Mouse (Mus musculus) gastrocnemius, postnatal 14 days (tissue): ENCODE data around the gene Smim20. TPM values are rescaled to one million over a fixed set of nuclear protein-coding genes. Genes with fewer than 3 reads are reported as not detected.

Experiments
- DNase-seq: peaks from one replicate; pipeline ENCODE4 v3.0.0; 2021; ENCODE audit warnings: mixed read lengths
- intact Hi-C: fragments of 180-260 bp; cut with DNase I; formaldehyde crosslinking; loops from one replicate; pipeline ENCODE4 v1.15.1; 2025; ENCODE audit warnings: low total_unique reads
- total RNA-seq, 2 experiments: library from RNA; stranded (reverse); gene quantifications; 2 replicates each; pipeline ENCODE4 v1.2.3; 2021

Gene Smim20
- total RNA-seq, 2 experiments from 2014 or later, result 75.4 to 80.1 TPM

DNA sequence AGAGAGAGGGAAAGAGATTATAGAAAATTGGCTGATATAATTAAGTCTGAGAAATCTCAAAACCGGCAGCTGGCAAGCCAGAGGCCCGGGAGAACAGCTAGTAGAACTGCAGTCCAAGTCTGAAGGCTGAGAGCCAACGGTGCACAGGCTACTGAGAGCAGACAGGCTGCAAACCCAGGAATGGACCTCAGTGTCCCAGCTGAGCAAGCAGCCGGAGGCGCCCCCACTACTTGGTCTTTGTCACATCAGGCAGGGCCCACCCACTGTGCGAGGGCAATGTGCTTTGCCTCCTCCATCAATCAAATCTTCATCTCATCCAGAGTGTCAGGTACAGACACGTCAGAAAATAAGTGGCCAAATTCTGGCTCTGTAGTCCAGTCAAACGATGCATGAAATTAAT is 34.6 kb downstream of the Smim20 start:
- intact Hi-C loops, result no loop called here
- peak; percentile 60 for DNase-seq

DNA sequence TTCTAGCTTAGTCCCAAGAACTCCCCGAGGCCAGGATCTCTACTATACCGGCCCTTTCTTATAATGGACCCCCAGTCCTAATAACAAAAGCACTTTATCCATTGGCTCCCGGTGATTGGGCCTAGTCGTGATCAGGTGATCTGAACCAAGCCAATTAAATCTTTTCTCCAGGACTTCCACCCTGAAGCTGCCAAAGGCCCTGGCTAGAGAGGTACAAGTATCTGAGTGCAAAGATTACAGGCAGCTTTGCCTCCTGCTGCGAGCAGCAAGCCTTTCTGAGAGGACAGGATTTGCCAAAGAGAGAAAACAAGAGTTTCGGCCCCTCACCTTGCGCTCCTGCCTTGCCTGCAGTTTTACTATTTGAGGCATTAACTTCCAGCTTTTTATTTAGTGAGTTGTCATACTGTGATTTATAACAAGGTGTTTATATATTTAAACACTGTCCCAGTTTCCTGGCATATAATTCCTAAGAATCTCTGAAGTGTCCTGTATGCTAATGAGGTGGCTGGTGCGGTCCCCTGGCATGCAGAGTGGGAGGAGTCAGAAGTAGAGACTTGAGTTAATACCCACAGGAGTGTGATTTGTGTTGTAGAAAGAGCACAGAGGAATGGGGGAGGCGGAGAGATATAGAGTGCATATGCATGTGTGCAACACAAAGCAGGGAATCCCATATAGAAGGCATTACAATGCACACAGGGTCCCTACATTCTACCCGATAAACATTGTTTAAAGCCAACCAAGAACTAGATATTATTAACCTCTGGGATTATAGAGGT is 36.2 kb downstream of the Smim20 start:
- DNase-seq, result no peak
- intact Hi-C loops, result no loop called here

DNA sequence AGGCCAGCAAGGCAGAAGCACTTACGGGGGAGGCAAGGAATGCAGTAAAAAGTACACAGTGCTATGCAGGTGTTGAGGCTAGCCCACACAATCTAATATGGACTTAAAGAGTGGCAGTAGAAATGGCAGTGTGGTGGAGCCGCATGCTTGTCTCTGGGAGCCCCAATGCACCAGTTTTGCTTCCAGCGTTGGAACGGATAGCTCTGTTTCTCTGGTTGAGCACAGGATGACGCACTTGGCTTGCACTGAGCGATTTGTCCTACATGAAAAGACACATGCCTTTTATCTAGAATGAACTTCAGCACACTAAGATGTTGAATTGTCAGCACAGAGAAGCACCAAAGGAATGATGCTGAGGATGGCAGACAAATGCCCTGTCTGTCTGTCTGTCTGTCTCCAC is 37.1 kb downstream of the Smim20 start:
- intact Hi-C loops, result no loop called here
- no peak for DNase-seq

DNA sequence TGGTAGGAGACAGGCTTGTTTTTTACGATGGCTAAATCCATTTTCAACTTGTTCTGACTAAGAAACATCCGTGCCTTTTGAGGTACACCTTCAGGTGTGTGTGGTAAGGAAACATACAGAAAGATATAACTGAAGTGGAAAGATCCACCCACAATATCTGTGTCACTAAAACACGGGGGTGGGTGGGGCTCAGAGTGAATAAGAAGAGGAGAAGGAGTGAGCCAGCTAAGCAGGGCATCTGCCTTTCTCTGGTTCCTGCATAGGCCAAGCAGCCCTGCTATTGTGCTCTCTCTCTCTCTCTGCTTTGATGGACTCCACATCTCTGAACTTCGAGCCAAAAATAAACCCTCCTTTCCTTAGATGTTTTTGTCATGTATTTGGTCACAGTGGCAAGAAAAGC is 38.1 kb downstream of the Smim20 start:
- no peak for DNase-seq
- intact Hi-C loops, result no loop called here

DNA sequence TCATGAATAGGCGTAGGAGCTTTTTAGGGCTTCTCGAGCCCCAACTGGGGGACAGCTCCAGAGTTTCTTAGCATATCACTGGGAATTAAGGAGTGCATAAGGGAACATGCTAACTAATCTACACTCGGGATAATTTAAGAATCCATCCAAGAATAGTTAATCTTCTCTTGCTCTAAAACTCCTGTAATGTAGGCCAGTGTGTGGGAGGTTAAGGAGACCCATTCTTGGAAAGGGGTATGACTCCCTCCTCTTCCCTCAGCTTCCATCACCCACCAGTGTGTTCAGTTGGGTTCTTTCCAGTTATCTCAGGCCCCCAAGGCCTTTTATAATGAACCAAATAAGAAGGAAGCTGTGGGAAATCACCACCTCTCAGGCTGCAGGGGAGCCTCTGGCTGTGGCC is 40.0 kb downstream of the Smim20 start:
- no peak for DNase-seq
- intact Hi-C loops, result no loop called here

DNA sequence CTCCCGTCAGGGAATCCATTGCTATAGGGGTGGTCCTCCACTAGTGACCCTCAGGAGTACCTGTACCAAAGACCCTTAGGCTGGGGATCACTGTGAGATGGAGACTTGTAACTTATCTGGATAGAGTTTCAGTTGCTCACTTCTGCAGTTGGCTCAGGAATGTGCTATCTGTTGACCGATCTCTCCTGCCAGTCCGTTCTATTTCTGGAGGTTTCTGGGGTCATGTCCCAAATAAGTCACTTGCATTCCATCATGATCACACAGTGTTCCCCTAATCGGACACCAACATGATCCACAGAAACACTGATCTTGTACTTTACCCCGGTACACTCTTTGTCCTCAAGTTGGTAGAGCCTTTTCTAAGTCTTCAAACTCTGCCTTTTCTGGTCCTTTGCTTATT is 40.6 kb downstream of the Smim20 start:
- DNase-seq, result no peak
- intact Hi-C loops, result no loop called here

DNA sequence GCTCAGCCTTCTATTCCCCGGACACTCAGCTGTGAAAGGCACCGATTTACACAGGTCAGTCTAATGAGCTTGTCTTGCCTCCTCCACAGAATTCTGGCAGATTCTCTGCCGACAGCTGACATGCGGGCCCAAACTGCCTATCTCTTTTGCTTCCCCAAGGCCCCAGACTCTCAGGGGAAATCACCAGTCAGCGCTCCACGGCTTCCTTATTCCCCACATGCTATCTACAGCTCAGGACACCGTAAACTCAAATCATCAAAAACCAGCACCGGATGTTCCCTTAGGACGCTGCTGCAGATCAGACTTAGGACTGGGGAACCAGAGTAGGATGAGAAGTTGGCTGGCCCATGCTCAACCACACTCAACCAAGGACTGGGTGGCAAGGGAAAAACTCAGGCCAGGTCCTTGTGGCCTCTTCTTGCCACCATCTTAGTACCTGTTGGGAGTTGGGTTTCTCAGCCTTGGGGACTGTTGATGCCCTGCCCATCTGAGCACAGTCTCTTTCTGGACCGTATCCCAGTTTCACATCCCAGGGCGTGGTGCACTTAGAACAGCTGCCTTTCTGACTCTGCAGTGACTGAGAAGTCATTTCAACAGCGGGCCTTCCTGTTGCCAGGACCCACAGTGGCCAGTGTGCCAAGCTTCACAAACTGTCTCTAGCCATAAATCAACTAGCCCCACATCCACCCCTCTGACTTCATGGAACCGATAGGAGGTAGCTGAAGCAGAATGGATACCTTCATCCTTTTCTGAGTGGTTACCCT is 47.7 kb downstream of the Smim20 start:
- DNase-seq, result peak; percentile 43
- intact Hi-C loops, result no loop called here

DNA sequence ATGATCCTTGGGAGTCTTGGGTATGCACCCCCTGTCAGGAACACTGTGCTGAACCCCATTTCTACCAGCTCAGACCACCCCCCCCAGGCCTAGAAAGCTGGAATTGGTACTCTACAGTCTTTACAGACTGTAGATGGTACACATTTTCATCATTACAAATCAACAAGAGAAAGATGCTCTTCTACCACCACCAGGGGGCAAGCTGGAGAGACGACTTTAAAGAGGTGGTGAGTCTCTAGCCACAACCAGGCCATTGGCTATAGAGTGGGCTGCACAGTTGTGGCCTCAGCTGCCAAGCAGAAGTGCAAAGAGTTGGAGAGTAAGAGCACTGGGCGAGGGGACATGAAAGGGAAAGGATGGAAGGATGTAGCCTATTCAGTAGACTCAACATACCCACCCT is 48.9 kb downstream of the Smim20 start:
- DNase-seq, result no peak
- intact Hi-C loops, result no loop called here

DNA sequence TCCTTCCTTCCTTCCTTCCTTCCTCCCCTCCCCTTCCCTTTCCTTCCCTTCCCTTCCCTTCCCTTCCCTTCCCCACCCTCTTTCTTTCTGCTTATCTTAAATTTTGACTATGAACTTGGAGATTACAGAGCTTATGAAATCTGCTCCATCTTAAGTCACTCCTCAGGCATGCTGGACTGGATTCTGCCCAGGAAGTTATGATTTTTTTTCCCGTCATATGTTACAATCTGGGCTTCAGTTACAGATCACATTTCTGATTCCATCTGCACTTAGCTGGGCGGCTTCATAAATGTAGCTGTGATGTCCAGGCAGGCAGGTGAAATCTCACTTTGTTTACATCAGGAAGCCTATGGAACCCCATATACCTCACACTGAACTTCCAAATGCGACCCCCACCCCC is 50.5 kb downstream of the Smim20 start:
- intact Hi-C loops, result no loop called here
- no peak for DNase-seq

DNA sequence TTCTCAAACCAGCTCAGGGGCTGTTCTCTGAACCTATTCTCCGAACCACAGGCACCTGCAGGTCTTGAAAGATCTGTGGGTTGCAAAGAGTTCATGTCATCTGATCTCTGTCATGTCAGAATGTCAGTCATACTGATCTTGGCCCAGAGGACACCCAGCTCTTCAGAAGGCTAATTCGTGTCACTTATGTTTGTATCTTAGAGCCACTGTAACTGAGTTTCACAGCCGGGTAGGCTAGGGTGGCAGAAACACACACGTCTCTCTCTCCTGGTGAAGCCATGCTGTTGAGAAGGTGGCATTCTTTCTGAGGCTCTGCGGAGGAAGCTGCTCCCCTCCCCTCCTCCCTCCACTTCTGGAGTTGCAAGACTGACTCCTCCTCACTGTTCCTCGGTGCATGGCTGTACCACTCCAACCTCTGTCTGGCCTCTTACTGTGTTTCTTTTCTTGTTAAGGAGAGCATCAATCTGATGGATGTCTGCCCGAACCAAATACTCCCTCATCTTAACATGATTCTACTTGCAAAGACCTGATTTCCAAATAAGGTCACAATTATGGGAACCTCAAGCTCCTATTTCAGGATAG is 51.1 kb downstream of the Smim20 start:
- intact Hi-C loops, result no loop called here
- no peak for DNase-seq

DNA sequence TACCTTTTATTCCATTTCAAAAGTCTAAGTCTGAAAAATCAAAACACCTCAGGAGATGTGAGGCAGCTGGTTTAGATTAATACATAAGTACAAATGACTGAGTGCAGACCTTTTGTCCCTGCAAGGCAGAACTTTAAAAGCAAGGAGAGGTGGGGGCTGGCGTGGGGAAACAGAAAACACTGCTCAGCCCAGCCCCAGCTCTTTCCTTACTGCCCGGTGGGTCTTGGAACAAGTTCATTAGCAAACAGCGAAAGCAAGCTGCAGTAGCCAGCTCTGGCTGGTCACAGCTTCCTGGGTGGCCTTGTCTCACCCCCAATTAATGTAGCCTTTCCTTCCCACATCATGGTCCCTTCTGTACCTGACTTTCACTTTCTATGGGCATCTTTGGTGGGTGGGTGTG is 53.4 kb downstream of the Smim20 start:
- no peak for DNase-seq
- intact Hi-C loops, result loop anchor here (10.0 kb wide), 1 partner anchor 46 kb away; no protein-coding TSS in a partner anchor

DNA sequence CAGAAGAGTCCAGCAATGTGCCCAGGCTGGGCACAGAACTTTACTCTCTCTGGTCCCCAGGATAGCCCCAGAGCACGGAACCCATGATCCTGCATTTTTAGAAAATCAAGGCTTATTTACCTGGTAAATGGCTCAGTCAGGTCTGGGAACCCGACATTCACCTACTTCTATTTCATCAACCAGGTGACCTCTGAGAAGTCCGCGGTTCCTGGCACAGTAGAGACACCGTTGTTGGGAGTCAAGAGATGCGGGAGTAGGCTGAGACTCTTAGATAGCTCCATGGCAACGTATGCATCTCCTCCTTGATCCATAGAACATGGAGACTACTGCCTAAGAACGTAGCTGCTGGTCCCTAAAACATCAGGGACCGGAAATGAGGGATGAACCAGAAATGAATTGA is 55.0 kb downstream of the Smim20 start:
- intact Hi-C loops, result loop anchor here (10.0 kb wide), 1 partner anchor 47 kb away; no protein-coding TSS in a partner anchor
- no peak for DNase-seq

DNA sequence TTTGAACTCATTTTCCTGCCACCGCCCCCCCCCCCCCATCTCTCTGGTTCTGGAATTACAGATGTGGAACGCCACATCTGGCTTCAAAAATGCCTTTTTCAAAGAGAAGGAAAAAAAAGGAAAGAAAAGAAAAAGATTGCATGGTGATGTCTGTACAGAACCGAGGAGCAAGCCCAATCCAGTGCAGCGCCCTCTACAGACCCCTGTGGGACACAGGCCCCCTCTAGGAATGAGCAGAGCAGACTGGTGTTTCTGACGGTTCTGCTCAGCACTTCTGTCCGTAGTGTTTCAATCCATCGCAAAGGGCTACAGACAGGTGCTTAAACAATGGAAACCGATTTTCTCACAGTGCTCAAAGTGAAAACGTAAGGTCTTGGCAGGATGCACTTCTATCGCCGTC is 55.6 kb downstream of the Smim20 start:
- no peak for DNase-seq
- intact Hi-C loops, result loop anchor here (10.0 kb wide), 1 partner anchor 48 kb away; no protein-coding TSS in a partner anchor

DNA sequence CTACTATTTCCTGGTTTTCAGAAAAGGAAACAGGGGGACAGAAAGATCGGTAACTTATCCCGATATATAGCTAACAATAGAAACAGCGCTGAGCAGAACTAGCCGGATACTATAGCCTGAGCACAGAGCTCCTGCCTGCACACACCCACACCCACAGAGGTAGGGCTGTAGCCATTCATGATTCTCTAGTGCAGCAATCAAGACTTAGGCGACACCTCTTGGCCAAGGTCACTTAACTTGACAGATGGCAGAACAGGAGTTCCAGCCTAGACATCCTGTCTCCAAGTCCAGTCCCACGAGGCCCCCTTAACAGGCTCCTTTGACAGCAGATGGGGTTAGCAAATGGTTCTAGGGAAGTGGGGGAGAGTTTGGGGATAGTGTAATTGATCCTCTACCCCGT is 56.2 kb downstream of the Smim20 start:
- intact Hi-C loops, result loop anchor here (10.0 kb wide), 1 partner anchor 48 kb away; no protein-coding TSS in a partner anchor
- DNase-seq, result no peak

DNA sequence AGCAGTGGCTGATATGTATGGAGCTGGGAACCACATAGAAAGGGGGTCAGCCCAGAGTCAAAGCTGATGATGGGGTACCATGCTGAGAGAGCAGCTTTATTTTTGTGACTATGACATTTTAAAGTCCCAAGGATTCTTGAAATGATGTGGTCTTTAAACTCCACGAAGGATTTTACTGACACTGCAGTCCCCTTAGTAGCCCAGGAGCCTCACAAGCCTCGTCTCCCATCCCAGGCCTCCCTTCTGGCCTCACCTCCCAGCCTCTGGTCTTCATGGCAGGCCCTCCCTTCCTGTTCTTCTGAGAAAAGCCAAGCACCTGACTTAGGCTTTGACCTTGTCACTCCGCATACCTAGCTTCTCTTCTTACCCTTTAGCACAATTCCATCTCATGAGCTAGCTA is 57.4 kb downstream of the Smim20 start:
- intact Hi-C loops, result loop anchor here (10.0 kb wide), 1 partner anchor 49 kb away; no protein-coding TSS in a partner anchor
- no peak for DNase-seq

DNA sequence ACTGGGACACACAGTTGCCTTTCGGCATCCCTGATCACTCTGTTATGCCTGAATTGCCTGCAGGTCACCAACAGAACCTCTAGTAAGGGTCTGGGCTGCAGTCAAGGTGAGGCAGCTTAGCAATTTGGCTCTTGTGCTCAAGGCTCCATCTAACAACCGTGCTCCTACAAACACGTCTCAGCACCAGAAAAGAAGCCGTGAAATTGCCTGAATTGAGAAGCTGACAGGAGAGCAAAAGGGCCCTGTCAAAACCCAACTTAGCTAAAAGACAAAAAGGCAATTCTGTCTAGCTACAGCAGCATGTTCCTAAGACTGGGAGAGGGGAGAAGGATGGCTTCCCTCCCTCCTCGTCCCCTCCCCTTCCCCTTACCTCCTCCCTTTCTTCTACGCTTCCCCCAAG is 57.9 kb downstream of the Smim20 start:
- DNase-seq, result no peak
- intact Hi-C loops, result loop anchor here (10.0 kb wide), 1 partner anchor 50 kb away; no protein-coding TSS in a partner anchor

DNA sequence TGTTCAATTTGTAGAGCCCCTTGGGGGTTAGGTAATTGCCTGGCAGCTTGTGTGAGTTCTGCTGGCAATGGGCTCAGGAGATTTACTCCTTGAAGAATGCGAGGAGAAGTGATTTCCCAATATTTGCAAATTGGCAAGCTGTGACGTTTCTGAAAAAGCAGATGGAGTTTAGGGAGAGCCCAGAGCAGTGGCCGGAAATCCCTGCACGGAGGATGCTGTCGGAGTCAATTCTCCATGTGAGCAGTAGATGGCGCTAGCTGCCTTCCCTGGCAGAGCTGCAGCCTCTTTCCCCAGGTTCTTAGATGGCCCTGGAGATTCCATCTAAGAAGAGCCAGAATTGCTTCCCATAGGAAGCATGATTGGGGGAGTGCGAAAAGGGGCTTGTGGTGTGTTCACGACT is 59.1 kb downstream of the Smim20 start:
- peak; percentile 79 for DNase-seq
- intact Hi-C loops, result loop anchor here (10.0 kb wide), 1 partner anchor 51 kb away; no protein-coding TSS in a partner anchor

DNA sequence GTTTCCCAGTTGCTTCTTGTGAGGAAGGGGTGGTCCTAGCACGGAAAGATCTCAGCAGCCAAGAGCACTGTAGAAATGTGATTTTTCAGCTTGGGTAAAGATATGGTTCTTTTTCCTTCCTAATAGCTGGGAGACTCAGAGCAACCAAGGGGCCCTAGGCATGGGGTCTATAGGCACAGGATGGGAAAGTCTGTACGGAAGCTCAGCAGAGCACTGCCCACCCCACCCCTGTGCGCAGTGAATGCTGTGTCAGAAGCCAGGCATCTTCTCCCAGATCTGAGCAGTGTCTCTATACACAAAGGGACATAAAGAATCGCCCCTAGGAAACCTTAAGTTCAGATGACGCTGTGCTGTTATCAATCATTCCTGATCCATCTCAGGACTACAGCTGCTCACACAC is 59.6 kb downstream of the Smim20 start:
- DNase-seq, result no peak
- intact Hi-C loops, result loop anchor here (10.0 kb wide), 1 partner anchor 52 kb away; no protein-coding TSS in a partner anchor
